Mouse (Mus musculus) CD4-positive helper T cell, adult 2 months (primary cell): ENCODE data around the gene Ublcp1.
"Not testable (repeated sequence)": the region's sequence is repeated elsewhere in the genome, so short reads cannot be mapped to it uniquely, and the experiment has no call there.

Experiments used
- DNase-seq: peaks from one replicate; pipeline ENCODE4 v3.0.0-alpha.2; 2012; ENCODE audit warnings: low read depth, missing footprints, low spot score

Ublcp1 gene

GRCm38 (mm10) chr11:44494643-44495323 lies 24.5 kb upstream of the Ublcp1 start:
- DNase-seq = peak; percentile 42

GRCm38 (mm10) chr11:44489117-44489516 lies 18.8 kb upstream of the Ublcp1 start:
- no peak for DNase-seq

GRCm38 (mm10) chr11:44485089-44485736 lies 14.9 kb upstream of the Ublcp1 start:
- no peak for DNase-seq

GRCm38 (mm10) chr11:44480246-44480645 lies 9.9 kb upstream of the Ublcp1 start:
- no peak for DNase-seq

- DNase-seq = no peak
These were observed 8.1 kb upstream of the Ublcp1 start for GRCm38 (mm10) chr11:44478382-44478781.

- DNase-seq = peak; percentile 43
These were observed 6.1 kb upstream of the Ublcp1 start for GRCm38 (mm10) chr11:44476445-44476844.

GRCm38 (mm10) chr11:44475467-44475866 lies 5.2 kb upstream of the Ublcp1 start:
- DNase-seq = no peak

- DNase-seq = peak; percentile 32
These were observed 1.2 kb upstream of the Ublcp1 start for GRCm38 (mm10) chr11:44471337-44471995.

GRCm38 (mm10) chr11:44469646-44470431 lies 459 bp downstream of the Ublcp1 start:
- DNase-seq = peak; percentile 82

- DNase-seq = peak; percentile 16
These were observed 1.9 kb downstream of the Ublcp1 start for GRCm38 (mm10) chr11:44468306-44468790.

GRCm38 (mm10) chr11:44466949-44467442 lies 3.3 kb downstream of the Ublcp1 start:
- DNase-seq = no peak

- DNase-seq = no peak
These were observed 8.8 kb downstream of the Ublcp1 start for GRCm38 (mm10) chr11:44461493-44461892.

- peak; percentile 60 for DNase-seq
These were observed 16.9 kb downstream of the Ublcp1 start for GRCm38 (mm10) chr11:44453423-44453822.

GRCm38 (mm10) chr11:44452016-44452415 lies 18.3 kb downstream of the Ublcp1 start:
- DNase-seq = not testable (repeated sequence)

- DNase-seq = peak; percentile 10
These were observed 19.3 kb downstream of the Ublcp1 start for GRCm38 (mm10) chr11:44451046-44451445.

GRCm38 (mm10) chr11:44437786-44438185 lies 32.5 kb downstream of the Ublcp1 start:
- no peak for DNase-seq

GRCm38 (mm10) chr11:44430036-44430435 lies 40.3 kb downstream of the Ublcp1 start:
- DNase-seq = no peak

GRCm38 (mm10) chr11:44427951-44428350 lies 42.3 kb downstream of the Ublcp1 start:
- no peak for DNase-seq

GRCm38 (mm10) chr11:44425626-44426025 lies 44.7 kb downstream of the Ublcp1 start:
- DNase-seq = no peak

GRCm38 (mm10) chr11:44425006-44425405 lies 45.3 kb downstream of the Ublcp1 start:
- DNase-seq = no peak

- DNase-seq = no peak
These were observed 46.3 kb downstream of the Ublcp1 start for GRCm38 (mm10) chr11:44423955-44424354.

GRCm38 (mm10) chr11:44423261-44423660 lies 47.0 kb downstream of the Ublcp1 start:
- DNase-seq = no peak
